Mouse (Mus musculus): ENCODE measurements around the gene Fgfr4.
"Not testable (repeated sequence)": the region's sequence is repeated elsewhere in the genome, so short reads cannot be mapped to it uniquely, and the experiment has no call there.

Gene Fgfr4

GRCm38 (mm10) chr13:55172336-55172770 lies 19.9 kb downstream of the Fgfr4 start:
- no peak for DNase-seq

GRCm38 (mm10) chr13:55174347-55174746 lies 21.9 kb downstream of the Fgfr4 start:
- no peak for DNase-seq

GRCm38 (mm10) chr13:55176265-55176664 lies 23.8 kb downstream of the Fgfr4 start:
- no peak for DNase-seq

- DNase-seq: no peak
Observed at GRCm38 (mm10) chr13:55177903-55178496, 25.6 kb downstream of the Fgfr4 start.

- peak; percentile 78 for DNase-seq
Observed at GRCm38 (mm10) chr13:55178556-55178955, 26.1 kb downstream of the Fgfr4 start.

GRCm38 (mm10) chr13:55179591-55179990 lies 27.2 kb downstream of the Fgfr4 start:
- no peak for DNase-seq

GRCm38 (mm10) chr13:55181786-55182172 lies 29.3 kb downstream of the Fgfr4 start:
- DNase-seq: no peak

- DNase-seq: peak; percentile 75
Observed at GRCm38 (mm10) chr13:55182173-55182894, 29.9 kb downstream of the Fgfr4 start.

- no peak for DNase-seq
Observed at GRCm38 (mm10) chr13:55183382-55183781, 30.9 kb downstream of the Fgfr4 start.

GRCm38 (mm10) chr13:55187062-55187461 lies 34.6 kb downstream of the Fgfr4 start:
- DNase-seq: not testable (repeated sequence)

- DNase-seq: no peak
Observed at GRCm38 (mm10) chr13:55189531-55190107, 37.2 kb downstream of the Fgfr4 start.

GRCm38 (mm10) chr13:55190121-55190868 lies 37.9 kb downstream of the Fgfr4 start:
- DNase-seq: peak; percentile 93

- DNase-seq: no peak
Observed at GRCm38 (mm10) chr13:55191535-55191934, 39.1 kb downstream of the Fgfr4 start.

GRCm38 (mm10) chr13:55202758-55203157 lies 50.3 kb downstream of the Fgfr4 start:
- DNase-seq: not testable (repeated sequence)

GRCm38 (mm10) chr13:55203740-55204139 lies 51.3 kb downstream of the Fgfr4 start:
- DNase-seq: no peak

GRCm38 (mm10) chr13:55204667-55205389 lies 52.4 kb downstream of the Fgfr4 start:
- DNase-seq: no peak

GRCm38 (mm10) chr13:55205448-55206205 lies 53.2 kb downstream of the Fgfr4 start:
- DNase-seq: no peak

GRCm38 (mm10) chr13:55208837-55209648 lies 56.6 kb downstream of the Fgfr4 start:
- no peak for DNase-seq

GRCm38 (mm10) chr13:55209649-55210192 lies 57.3 kb downstream of the Fgfr4 start, which contains the start of gene Nsd1:
Nsd1 (plus strand) TSS chr13:55209782.
- peak; percentile 6 for DNase-seq

GRCm38 (mm10) chr13:55210193-55210970 lies 57.9 kb downstream of the Fgfr4 start:
- DNase-seq: peak; percentile 63
